Mouse (Mus musculus): ENCODE data around the gene Rnf145. TPM values are rescaled to one million over a fixed set of nuclear protein-coding genes. Genes with fewer than 3 reads are reported as not detected.
A peak's percentile ranks its signal among the peaks of the same experiment; 100 is the strongest.

The Rnf145 gene
- polyA plus RNA-seq, 3 experiments from 2014 or later, result 49.3 to 67.5 (median 63.5) TPM

- ATAC-seq, result no peak
These were observed 18.6 kb downstream of the Rnf145 start for GRCm38 (mm10) chr11:44537403-44537802.

GRCm38 (mm10) chr11:44538101-44538500 is 19.3 kb downstream of the Rnf145 start:
- ATAC-seq, result no peak

- ATAC-seq, result peak; percentile 25
These were observed 19.9 kb downstream of the Rnf145 start for GRCm38 (mm10) chr11:44538501-44539290.

GRCm38 (mm10) chr11:44539291-44539930 is 20.6 kb downstream of the Rnf145 start:
- peak; percentile 63 for ATAC-seq

- no peak for ATAC-seq
These were observed 21.5 kb downstream of the Rnf145 start for GRCm38 (mm10) chr11:44540243-44540642.

- no peak for ATAC-seq
These were observed 22.5 kb downstream of the Rnf145 start for GRCm38 (mm10) chr11:44541280-44541679.

- ATAC-seq, result no peak
These were observed 23.0 kb downstream of the Rnf145 start for GRCm38 (mm10) chr11:44541813-44542212.

GRCm38 (mm10) chr11:44543593-44543992 is 24.8 kb downstream of the Rnf145 start:
- peak; percentile 4 for ATAC-seq

GRCm38 (mm10) chr11:44543996-44544395 is 25.2 kb downstream of the Rnf145 start:
- ATAC-seq, result peak; percentile 13

- peak; percentile 79 for ATAC-seq
These were observed 26.4 kb downstream of the Rnf145 start for GRCm38 (mm10) chr11:44545181-44545580.

- ATAC-seq, result no peak
These were observed 27.5 kb downstream of the Rnf145 start for GRCm38 (mm10) chr11:44546250-44546649.

- no peak for ATAC-seq
These were observed 29.0 kb downstream of the Rnf145 start for GRCm38 (mm10) chr11:44547651-44548196.

- ATAC-seq, result no peak
These were observed 30.1 kb downstream of the Rnf145 start for GRCm38 (mm10) chr11:44548816-44549215.

GRCm38 (mm10) chr11:44549511-44550278 is 30.9 kb downstream of the Rnf145 start:
- ATAC-seq, result no peak

GRCm38 (mm10) chr11:44550996-44551395 is 32.2 kb downstream of the Rnf145 start:
- no peak for ATAC-seq

- no peak for ATAC-seq
These were observed 35.6 kb downstream of the Rnf145 start for GRCm38 (mm10) chr11:44554339-44554738.

GRCm38 (mm10) chr11:44558521-44558920 is 39.8 kb downstream of the Rnf145 start:
- no peak for ATAC-seq

GRCm38 (mm10) chr11:44559466-44559865 is 40.7 kb downstream of the Rnf145 start:
- ATAC-seq, result no peak

GRCm38 (mm10) chr11:44560396-44560795 is 41.6 kb downstream of the Rnf145 start:
- no peak for ATAC-seq

GRCm38 (mm10) chr11:44561476-44562015 is 42.8 kb downstream of the Rnf145 start:
- ATAC-seq, result no peak

- ATAC-seq, result no peak
These were observed 43.8 kb downstream of the Rnf145 start for GRCm38 (mm10) chr11:44562389-44563135.
